Mouse (Mus musculus) ES-CJ7 (cell line): ENCODE results near the gene St6galnac3.

ENCODE experiments used
- DNase-seq: peaks from one replicate; pipeline ENCODE4 v3.0.0; 2011; ENCODE audit warnings: low read depth, low spot score

St6galnac3 gene

DNA sequence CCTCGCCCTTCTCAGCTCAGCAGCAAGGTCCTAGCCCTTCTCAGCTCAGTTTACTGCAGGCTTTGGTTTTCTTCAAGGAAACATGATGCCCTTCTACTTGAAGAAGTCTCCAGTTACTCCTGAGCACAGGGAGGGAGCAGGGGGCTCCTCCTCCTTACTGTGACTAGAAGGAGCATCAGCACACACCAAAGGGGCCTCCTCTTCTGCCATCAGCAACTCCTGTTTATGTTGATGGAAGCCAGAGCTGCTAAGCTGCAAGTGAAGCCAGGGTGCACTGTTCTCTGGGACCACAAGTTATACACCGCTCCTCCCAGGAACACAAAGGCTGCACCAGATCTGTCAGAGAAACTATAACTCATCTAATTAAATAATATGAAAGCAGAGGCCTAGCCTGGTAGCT is 34.4 kb downstream of the St6galnac3 start:
- no peak for DNase-seq

DNA sequence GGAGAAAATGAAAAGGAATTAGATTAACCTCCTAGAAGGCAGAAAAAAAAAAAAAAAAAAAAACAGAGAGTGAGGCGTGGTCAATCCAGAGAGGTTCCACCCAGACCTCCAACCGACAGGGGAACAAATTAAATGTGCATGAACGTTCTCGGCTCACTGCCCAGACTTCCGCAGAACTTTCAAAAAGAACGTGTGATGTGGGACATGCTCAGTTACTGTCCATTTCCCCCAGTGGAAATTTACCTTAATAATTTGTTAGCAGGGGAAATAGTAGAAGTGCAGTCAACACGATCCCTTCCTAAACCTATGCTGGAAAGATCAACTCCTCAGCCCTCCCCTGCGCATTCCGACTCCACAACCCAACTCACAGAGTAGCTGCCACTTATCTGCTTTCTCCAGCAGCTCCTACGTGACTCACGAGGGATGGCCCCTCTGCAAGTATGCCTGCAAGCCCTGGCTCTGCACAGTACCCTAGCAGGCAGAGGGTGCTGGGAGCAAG is 35.1 kb downstream of the St6galnac3 start:
- no peak for DNase-seq

DNA sequence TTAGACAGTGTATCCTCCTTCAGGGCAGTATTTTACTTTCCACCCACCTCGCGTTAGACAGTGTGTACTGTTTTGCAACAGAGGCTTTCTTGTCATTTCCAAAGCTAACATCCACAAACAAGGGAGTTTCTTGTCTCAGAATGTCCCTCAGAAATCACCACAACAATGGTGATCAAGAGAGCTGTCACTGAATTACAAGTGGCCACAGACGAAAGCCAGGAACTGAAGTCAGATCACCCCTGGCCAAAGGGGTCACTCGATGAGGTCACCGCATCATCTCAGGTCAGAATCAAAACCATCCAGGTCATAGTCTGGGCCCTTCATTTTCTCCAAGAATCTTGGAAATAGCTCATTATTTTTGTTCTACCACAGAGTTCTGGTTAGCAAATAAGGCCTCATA is 37.1 kb downstream of the St6galnac3 start:
- DNase-seq, result no peak

DNA sequence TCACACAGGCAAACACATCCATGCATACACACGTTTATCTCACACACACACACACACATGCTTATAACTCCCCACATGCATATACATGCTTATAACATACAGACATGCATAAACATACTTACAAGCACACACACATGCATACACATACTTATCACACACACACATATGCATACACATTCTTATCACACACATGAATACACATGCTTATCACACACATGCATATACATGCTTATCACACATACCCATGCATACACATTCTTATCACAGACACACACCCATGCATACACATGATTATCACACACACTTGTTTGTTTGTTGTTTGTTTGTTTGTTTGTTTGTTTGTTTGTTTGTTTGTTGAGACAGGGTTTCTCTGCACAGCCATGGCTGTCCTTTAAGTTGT is 40.1 kb downstream of the St6galnac3 start:
- DNase-seq, result no peak

DNA sequence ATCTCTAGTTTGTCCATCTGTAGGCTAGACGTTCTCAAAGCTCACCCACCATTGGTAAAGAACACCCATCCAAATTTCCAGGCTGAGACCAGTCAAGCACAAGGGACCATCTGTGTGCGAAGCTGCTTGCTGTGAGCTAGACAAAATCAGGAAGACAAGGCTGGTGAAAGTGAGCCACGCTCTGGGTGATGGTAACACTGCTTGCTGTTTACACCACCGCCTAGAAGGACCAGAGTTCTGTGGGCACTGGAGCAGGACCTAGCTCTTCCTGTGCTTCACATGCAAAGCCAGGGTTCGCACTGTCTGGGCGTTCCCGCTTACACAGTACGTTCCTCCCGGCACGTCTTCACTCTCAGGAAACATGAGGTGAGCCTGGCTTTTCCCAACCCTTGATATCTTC is 42.7 kb downstream of the St6galnac3 start:
- DNase-seq, result no peak

DNA sequence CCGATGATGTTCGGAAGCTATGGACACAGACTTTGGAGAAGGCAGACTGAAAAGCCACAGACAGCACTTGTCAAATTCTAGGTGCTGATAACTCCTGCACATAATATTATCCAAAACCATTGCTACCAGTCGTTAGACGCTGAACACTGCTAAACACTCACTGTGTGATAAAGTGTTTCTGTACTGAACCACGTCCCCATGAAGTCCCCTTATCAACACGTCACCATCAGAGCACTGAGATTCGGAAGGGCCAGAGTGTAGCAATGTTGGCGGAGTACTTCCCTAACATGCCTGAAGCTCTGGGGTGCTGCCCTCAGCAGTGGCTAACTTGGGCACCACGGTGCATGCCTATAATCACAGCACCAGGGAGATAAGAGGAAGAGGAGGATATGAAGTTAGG is 43.3 kb downstream of the St6galnac3 start:
- no peak for DNase-seq

DNA sequence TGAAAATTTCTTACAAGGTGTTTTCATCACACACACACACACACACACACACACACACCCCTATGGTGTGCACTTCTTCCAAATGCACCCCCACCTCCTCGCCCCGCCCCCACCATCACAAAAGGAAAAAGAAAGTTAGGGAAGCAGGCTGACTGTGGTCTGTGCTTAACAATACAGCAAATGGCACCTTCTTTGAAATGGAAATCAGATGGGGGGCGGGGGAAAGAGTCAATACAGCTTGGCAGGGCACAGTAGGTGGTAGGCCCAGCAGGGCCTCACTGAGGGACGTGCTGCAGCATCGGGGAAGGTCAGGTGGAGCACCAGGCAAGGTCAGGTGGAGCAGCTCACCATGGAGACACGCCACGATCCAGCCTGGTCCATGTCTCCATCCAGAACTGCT is 49.1 kb downstream of the St6galnac3 start:
- peak; percentile 97 for DNase-seq

DNA sequence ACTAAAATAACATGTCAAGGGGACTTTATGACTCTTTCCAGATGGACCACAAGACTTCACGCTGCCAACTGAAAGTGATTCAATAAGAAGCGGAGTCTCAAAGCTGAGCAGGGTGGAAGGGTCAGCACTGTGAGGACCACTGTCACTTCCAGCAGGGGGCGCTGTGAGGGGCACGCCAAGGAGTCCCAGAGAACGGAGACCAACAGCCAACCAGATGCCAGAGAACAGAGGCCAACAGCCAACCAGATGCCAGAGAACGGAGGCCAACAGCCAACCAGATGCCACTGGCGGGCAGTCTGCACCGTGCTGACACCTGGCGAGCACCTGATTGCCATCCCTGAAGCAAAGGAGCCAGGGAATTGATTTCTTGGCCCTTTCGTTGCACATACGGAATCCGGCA is 49.9 kb downstream of the St6galnac3 start:
- DNase-seq, result peak; percentile 88

DNA sequence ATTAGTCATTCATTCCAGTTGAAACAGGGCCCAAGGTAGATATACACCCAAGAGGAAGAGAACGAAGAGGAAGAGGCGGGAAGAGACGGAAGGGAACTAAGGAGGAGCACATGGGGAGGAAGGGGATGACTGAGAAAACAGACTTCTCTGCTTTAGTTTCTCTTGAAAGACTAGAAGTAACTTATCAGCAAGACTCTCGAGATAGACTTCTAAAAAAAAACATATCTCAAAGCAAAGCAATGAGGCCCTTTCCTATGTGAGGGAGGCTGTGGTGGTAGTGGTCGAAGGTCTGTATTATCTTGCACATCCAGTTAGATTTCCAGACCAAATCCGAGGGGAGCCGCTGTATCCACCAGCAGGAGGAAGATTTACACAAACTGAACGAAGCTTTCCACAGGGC is 50.6 kb downstream of the St6galnac3 start:
- DNase-seq, result no peak

DNA sequence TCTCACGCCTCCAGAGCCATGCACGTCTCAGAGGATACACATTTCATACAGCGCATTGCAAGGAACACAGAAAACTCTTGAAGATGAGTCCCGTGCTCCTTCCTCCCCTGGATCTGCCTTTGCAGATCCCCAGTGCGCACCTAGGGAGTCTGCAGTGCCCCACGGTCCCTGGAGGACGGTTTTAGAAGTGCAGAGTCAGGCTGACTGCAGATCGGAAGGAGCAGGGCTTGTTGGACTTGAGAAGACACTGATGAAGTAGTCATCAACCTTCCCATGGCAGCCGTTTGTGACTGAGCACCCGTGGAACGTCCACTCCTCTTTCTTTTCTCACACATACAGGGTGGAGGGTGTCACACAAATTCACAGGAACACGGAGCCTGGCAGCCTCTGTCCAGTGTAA is 51.5 kb downstream of the St6galnac3 start:
- peak; percentile 61 for DNase-seq

DNA sequence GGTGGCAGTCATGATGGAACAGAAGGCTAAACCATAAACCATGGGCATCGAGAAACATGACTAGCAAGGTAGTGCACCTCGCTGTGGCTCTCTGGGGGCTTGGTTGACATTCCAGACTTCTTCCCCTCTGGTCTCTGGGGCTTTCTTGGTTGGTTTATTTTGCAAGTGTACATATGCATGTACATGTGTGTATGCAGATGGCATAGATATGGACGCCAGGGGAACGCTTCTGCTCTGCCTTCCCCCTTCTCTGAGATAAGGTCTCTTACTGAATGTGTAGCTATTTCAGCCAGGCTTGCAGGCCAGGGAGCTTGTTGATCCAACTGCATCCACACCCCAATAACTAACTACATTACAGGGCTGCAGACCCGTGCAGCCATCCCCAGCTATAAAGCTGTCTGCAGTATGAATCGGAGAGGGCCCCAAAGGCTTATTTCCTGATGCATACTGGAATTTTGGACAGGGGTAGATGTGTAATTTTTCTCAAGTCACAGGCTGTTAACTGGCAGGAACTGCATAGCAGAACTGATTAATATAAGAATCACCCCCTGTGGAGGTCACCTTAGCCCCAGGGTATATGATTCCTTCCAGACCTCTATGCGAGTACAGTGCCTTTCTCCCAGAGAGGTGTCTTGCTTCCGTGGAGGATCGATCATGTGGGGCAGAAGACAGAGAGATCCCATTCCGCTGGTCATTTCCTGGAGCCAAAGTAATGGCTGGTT is 53.9 kb downstream of the St6galnac3 start:
- DNase-seq, result no peak

DNA sequence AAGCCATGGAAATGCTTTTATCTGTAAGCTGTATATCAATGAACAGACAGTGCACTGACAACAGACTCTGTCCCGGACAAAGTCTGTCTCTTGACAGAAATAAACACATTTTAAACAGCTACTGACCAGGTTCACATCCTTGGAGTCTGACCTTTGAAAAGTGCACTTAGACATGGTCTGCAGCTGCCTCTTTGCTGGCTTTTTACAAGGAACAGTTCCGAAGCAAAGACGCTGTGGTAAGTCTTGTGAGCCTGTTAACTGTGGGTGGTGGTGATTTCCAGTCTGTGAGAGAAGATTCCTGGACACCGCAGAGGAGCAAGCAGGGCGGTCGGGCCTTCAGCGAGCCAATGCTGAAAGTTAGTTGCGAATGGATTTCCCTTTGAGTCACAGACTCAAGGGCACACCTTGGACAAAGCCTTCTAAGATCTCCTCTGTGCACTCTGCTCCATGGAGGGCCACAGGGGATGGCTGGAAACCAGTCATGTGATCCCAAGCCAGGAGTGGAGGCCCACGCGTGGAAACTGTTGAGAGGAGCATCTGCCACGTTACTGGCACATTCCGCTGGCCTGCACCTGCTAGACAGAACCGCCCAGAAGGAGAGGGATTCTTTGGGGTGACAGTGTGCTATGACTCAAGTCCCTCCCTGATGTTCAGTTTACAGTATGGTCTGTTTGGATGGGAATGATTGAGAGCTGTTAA is 55.1 kb downstream of the St6galnac3 start:
- DNase-seq, result no peak

DNA sequence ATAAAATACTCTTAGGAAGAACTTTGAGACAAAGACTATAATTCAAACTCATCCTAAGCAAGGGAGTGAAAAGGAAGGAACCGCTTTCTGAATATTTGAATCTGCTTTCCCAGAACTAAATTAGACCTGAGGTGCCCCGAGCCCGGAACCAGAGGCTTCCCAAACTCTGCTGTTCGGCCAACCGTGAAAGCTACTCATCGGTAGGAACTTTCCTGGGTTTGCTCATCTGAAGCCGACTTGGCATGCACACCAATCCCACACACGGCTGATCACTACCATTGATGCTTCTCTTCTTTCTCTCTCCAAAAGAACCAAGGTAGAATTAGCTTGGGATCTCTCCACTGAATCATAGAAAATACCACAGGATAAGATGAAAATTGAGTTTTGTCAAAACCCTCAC is 55.6 kb downstream of the St6galnac3 start:
- DNase-seq, result no peak

DNA sequence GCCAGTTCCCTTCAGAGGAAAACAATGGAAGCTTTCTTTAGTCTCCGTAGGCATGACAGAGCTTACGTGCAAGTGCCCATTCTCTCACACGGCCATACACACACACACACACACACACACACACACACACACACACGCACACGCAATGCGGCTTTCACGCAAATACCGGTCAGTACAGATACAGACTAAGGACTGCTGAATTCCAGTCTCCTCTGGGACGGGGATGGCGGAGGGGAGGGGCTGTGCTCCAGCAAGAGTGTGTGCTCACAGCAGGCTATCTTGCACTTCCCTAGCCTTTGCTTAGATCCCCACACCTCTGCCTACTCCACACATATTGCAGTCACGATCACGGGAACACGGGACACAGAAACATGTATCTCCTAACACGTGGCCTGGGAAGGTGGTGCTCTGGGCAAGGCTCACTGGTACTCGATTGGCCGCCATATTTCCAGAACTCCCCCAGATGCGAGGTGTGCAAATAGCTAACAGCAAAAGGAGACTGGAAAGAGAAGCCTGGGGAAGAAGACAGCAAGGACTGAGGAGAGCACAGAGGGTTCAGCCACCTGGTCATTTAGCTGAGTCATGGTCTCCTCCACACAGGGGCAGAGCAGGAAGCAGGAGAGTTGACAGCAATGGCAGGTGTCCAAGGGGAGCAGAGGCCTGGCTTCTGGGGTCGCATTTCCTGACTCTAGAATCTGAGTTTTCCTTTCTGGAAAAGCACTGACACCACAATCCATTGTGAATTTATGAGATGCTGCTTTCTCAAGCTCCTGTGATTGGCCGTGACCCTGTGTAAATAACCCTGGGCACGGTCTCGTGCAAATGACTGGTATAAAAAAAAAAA is 56.3 kb downstream of the St6galnac3 start:
- peak; percentile 48 for DNase-seq

DNA sequence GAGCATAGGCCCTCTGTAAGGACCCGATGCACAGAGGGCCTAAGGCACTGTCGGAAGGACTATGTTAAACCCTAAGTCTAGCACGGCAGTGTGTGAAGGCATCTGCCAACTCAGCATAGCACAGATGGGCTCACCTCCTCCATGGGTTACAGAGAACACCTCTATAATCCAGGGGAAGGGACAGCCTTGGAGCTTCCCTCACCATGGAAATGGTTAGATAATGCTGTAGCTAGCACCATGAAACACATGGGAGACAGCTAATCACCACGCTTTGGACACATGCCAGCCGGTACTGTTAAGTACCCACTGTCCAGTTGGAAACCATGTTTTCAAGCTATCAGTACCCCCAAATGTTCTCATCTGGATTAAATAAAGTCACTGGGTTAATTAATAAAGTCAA is 60.3 kb downstream of the St6galnac3 start:
- DNase-seq, result no peak

DNA sequence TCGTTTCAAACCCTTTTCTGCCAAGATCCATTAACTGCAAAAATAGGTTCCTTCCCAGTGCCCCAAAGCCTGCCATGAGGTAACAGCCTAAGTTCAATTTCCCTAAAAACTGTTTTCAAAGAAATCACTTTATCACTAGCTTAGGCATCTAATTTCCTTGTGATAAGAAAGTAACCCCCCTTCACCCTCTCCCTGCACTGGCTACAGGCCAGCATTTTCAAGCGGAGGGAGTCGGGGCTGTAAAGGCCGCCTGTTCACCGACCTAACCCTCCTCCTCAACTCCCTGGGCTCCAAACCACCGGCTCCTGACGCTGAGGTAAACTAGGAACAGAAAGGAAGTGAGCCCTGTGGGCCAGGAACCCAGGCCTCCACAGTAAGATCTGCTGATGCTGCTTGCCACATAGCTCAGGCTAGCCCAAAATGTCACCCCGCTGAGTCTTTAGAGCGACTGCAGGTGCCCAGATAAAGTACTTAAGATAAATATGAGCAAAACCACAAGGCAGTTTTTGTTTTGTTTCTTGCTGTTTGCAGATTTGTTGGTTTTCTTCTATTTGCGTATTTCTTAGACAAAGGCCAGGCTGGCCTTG is 61.0 kb downstream of the St6galnac3 start:
- DNase-seq, result no peak

DNA sequence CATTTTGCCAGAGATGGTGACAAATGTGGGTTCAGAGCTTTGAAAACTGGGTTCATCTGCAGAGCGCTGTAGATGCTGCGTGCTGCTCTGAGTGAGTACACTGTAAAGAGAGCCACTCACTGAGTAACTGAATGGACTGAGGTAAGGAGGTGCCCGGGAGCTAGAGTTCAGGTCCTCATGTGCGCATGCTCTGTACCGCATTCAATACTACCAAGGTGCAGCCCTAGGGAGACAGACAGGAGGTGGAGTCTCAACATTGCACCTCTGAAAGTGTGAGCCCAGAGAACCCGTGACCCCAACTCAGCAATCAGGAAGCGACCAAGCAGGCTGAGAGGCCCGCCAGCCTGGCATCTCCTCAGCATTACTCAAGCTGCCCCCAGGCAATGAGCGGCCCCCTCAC is 62.2 kb downstream of the St6galnac3 start:
- peak; percentile 49 for DNase-seq

DNA sequence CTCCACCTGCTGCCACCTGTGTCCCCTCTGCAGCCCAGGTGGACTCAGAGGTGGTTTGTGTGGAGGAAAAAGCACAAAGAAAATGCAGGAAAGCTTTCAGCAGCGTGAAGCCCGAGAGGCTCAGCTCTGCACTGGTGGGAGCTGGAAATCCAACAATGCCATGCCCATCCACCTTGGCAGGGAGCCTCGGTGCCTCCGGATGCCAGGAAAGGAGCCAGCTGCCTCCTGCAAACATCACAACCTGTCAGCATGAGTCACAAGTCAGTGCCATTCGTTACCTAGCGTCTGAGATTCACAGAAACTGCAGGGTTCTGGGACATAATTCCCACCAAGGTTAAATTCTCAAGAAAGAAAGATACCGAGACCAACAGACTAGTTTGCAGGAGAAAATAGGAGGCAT is 63.0 kb downstream of the St6galnac3 start:
- no peak for DNase-seq

DNA sequence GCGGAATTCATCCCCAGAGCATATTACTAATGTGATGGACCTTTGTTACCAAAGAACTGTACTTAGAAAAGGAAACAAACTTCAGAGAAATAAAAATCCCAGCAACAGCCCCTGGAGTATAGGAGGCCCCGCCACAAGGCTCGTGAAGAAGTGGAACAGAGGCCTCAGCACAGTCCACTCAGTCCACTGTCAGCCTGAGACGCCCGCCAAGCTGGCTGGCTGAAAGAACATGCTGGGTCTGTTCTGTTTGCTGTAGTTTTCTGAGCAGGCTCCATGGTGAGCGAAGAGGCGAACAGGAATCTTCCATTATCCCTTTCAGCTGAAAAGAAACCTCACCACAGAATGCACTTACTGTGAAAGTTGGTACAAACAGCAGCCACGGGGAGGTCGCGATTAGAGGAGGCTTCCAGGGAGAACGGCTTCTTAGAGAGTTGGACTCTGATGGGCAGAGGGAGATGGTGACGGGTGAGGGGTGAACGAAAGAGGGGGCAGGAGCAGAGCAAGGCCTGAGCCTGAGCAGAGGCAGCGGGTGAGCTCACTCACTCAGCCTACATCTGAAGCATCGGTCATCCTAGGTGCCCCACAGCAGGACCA is 65.3 kb downstream of the St6galnac3 start:
- DNase-seq, result no peak

DNA sequence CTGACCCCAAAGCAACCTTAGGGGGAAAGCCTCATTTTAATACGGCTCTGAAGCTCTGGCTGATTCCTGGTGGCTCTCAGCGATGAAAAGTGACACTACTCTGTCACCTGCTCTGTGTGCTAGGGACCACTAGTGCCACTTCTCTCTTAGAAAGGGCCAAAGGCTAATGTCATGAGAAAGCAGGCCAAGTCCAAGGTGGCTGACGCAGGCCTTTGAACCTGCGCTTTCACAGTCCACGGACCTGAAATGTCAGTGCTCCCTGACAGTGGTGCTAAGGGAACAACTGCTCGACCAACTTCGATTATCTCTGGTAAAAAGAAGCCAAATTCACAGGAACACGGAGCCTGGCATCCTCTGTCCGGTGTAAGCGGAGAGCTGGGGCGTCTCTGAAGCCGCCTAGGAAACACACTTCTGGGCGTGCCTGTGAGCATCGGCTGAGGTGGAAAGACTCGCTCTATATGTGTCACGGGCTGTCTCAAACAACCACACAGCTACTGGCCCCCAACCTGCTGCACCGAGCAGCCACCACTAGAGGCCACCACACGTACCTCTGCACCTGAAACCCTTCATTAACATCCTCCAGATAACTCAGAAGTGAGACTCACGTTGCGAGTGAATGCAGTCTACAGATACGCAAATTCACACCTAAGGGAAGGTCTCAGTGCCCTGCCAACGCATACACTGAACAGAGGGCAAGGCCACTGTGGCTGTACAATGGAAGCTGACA is 66.8 kb downstream of the St6galnac3 start:
- DNase-seq, result peak; percentile 74

DNA sequence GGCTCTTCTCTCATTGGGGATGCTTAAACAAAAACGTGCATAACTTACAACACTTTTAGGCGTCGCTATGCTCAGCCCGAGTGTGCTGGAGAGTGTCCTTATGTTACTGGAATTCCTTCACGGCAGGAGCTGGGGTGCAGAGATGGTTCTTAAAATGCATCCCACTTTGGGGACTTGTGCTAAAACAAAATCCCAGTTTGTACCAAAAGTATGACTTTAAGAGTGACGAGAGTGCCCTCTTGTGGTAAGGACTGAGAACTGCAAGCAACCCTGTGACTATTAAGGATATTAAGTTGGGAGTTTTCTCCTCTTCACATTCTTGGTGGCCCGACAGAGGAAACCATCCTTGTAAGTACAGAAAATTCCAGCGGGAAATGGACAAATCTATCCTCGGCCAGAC is 69.9 kb downstream of the St6galnac3 start:
- DNase-seq, result peak; percentile 64
